Mouse (Mus musculus) intestine, postnatal 0 days (tissue): ENCODE measurements at regions not wholly inside any gene's neighbourhood (a gene's known extent, or its start where the extent isn't known, plus 50 kb on each side); places are given as distances from the start of the nearest gene placed in this dataset.

Experiments
- ATAC-seq: fragments of 200-750 bp; cut with Nextera tagmentation; 2 replicates; pipeline ENCODE4 v1.8.0; 2017; ENCODE audit warnings: mild to moderate bottlenecking, moderate TSS enrichment, moderate library complexity
- H3K27ac ChIP-seq: fragments of 300-500 bp; sonication (generic); 2 replicates; pipeline ENCODE4 v1.5.1; 2014; ENCODE audit warnings: mild to moderate bottlenecking, low read depth, low read length, moderate library complexity
- H3K27me3 ChIP-seq: fragments of 300-500 bp; sonication (generic); replicated peaks from 2 replicates; pipeline ENCODE4 v1.6.1; 2014; ENCODE audit warnings: low read length, mixed read lengths; ENCODE audit not compliant: control insufficient read depth, insufficient read depth
- H3K36me3 ChIP-seq: fragments of 300-500 bp; sonication (generic); 2 replicates; pipeline ENCODE4 v1.6.1; 2014; ENCODE audit warnings: mild to moderate bottlenecking, moderate library complexity; ENCODE audit not compliant: control insufficient read depth, insufficient read depth
- H3K4me1 ChIP-seq: fragments of 300-500 bp; sonication (generic); replicated peaks from 2 replicates; pipeline ENCODE4 v1.6.1; 2014; ENCODE audit warnings: antibody characterized with exemption, low read length, mixed read lengths; ENCODE audit not compliant: control insufficient read depth, insufficient read depth
- H3K4me2 ChIP-seq: fragments of 300-500 bp; sonication (generic); replicated peaks from 2 replicates; pipeline ENCODE4 v1.6.1; 2014; ENCODE audit warnings: low read depth, mild to moderate bottlenecking, moderate library complexity
- H3K4me3 ChIP-seq: fragments of 300-500 bp; sonication (generic); 2 replicates; pipeline ENCODE4 v1.5.1; 2014; ENCODE audit warnings: low read depth, low read length
- H3K9ac ChIP-seq: fragments of 300-500 bp; sonication (generic); 2 replicates; pipeline ENCODE4 v1.6.1; 2014; ENCODE audit warnings: mild to moderate bottlenecking, low read depth, low read length
- H3K9me3 ChIP-seq: fragments of 300-500 bp; sonication (generic); 2 replicates; pipeline ENCODE4 v1.6.1; 2016; ENCODE audit warnings: mixed run types; ENCODE audit not compliant: control insufficient read depth
- CTCF ChIP-seq: sonication (generic); IDR thresholded peaks from 2 replicates; pipeline ENCODE4 v1.5.1; 2016; ENCODE audit warnings: low read depth, mild to moderate bottlenecking, control low read depth, antibody characterized with exemption, moderate library complexity
- WGBS: fragments of 180-500 bp; shearing (Covaris S2); extraction: QIAGEN DNeasy Blood & Tissue Kit; methylation state at CpG from one replicate; pipeline ENCODE4 v1.1.7; 2014; 5-methylcytosine and 5-hydroxymethylcytosine counted together

GRCm38 (mm10) chr8:92427801-92428200 lies 70.4 kb downstream of the Irx5 start:
- no peaks in the 10 kb centered on the region for H3K9me3 ChIP-seq
- no peak for ATAC-seq
- no peak overlapping the region for H3K4me2 ChIP-seq
- H3K27ac ChIP-seq = no peak overlapping the region
- H3K4me1 ChIP-seq = no peaks in the 10 kb centered on the region
- no peak overlapping the region for H3K9ac ChIP-seq
- WGBS = 71% methylated on average over 9 of the region's 9 CpGs
- no peaks in the 10 kb centered on the region for H3K27me3 ChIP-seq
- TF ChIP-seq CTCF = no peak
- no peak overlapping the region for H3K4me3 ChIP-seq
- no peaks in the 10 kb centered on the region for H3K36me3 ChIP-seq

GRCm38 (mm10) chr8:92437075-92437663 lies 79.7 kb downstream of the Irx5 start:
- TF ChIP-seq CTCF = no peak
- no peak for ATAC-seq
- no peak overlapping the region for H3K27ac ChIP-seq
- H3K9me3 ChIP-seq = no peaks in the 10 kb centered on the region
- H3K27me3 ChIP-seq = no peaks in the 10 kb centered on the region
- H3K36me3 ChIP-seq = no peaks in the 10 kb centered on the region
- H3K9ac ChIP-seq = no peak overlapping the region
- WGBS = 77% methylated on average over 15 of the region's 15 CpGs
- no peaks in the 10 kb centered on the region for H3K4me1 ChIP-seq
- no peak overlapping the region for H3K4me3 ChIP-seq
- no peak overlapping the region for H3K4me2 ChIP-seq

- Histone ChIP-seq H3K9ac (no peak overlapping the region), H3K9me3 (no peaks in the 10 kb centered on the region), H3K4me2 (no peak overlapping the region), H3K4me3 (no peak overlapping the region), H3K27ac (no peak overlapping the region), H3K4me1 (no peaks in the 10 kb centered on the region), H3K36me3 (no peaks in the 10 kb centered on the region), H3K27me3 (no peaks in the 10 kb centered on the region)
- ATAC-seq = no peak
- WGBS = 29% methylated on average over 9 of the region's 9 CpGs
- peak; percentile 50 for TF ChIP-seq CTCF
Observed at GRCm38 (mm10) chr8:92438294-92438693, 80.9 kb downstream of the Irx5 start.

GRCm38 (mm10) chr8:92439713-92440436 lies 82.5 kb downstream of the Irx5 start:
- Histone ChIP-seq H3K27me3 (no peaks in the 10 kb centered on the region), H3K4me2 (no peak overlapping the region), H3K36me3 (no peaks in the 10 kb centered on the region), H3K4me1 (no peaks in the 10 kb centered on the region), H3K9me3 (no peaks in the 10 kb centered on the region), H3K9ac (no peak overlapping the region), H3K4me3 (no peak overlapping the region), H3K27ac (no peak overlapping the region)
- TF ChIP-seq CTCF = no peak
- ATAC-seq = no peak
- WGBS = 54% methylated on average over 9 of the region's 9 CpGs

- Histone ChIP-seq H3K4me3 (no peak overlapping the region), H3K36me3 (no peaks in the 10 kb centered on the region), H3K27ac (no peak overlapping the region), H3K27me3 (no peaks in the 10 kb centered on the region), H3K9ac (no peak overlapping the region), H3K4me1 (no peaks in the 10 kb centered on the region), H3K4me2 (no peak overlapping the region), H3K9me3 (no peaks in the 10 kb centered on the region)
- TF ChIP-seq CTCF = no peak
- no peak for ATAC-seq
- 60% methylated on average over 6 of the region's 6 CpGs for WGBS
Observed at GRCm38 (mm10) chr8:92442086-92442485, 84.7 kb downstream of the Irx5 start.

- no peak overlapping the region for H3K4me2 ChIP-seq
- no peak for TF ChIP-seq CTCF
- H3K4me1 ChIP-seq = no peaks in the 10 kb centered on the region
- ATAC-seq = no peak
- H3K27ac ChIP-seq = no peak overlapping the region
- H3K9me3 ChIP-seq = no peaks in the 10 kb centered on the region
- 77% methylated on average over 5 of the region's 5 CpGs for WGBS
- H3K9ac ChIP-seq = no peak overlapping the region
- no peak overlapping the region for H3K4me3 ChIP-seq
- H3K27me3 ChIP-seq = peaks cover 42% of the 10 kb centered on the region
- no peaks in the 10 kb centered on the region for H3K36me3 ChIP-seq
Observed at GRCm38 (mm10) chr8:92459291-92459690, 101.9 kb downstream of the Irx5 start.
